Mouse (Mus musculus): ENCODE measurements around the gene Atp2a1. TPM values are rescaled to one million over a fixed set of nuclear protein-coding genes. Genes with fewer than 3 reads are reported as not detected.

The Atp2a1 gene
- polyA plus RNA-seq, 1 experiment from 2014 or later: 1.3 TPM

GRCm38 (mm10) chr7:126501684-126502022 is 38.7 kb upstream of the Atp2a1 start:
- Histone ChIP-seq H3K4me3 (ENCODE audit: control insufficient read depth in 1 of 2, insufficient read depth in 1 of 2, low read depth in 1 of 2, low read length in 2 of 2) (peak overlapping the region; percentile 76 to 100), H3K4me2 (ENCODE audit: low read length) (peak overlapping the region; percentile 68), H3K4me1 (ENCODE audit: control insufficient read depth in 2 of 2, insufficient read depth in 2 of 2, low read length in 2 of 2) (peaks cover 2 to 14% of the 10 kb centered on the region in 2 experiments; a peak in 2 of 4 replicates), H3K27ac (replicated peaks in 1 of 2; ENCODE audit: control insufficient read depth in 1 of 2, insufficient read depth in 1 of 2, low read depth in 2 of 2, low read length in 2 of 2) (peak overlapping the region; percentile 91 to 100), H3K36me3 (ENCODE audit: control insufficient read depth, insufficient read depth, low read length) (peaks cover 46% of the 10 kb centered on the region), H3K27me3 (ENCODE audit: control insufficient read depth, insufficient read depth, low read length) (no peaks in the 10 kb centered on the region), H3K9ac (ENCODE audit: low read length) (peak overlapping the region; percentile 100), H3K9me3 (ENCODE audit: control insufficient read depth, low read length) (no peaks in the 10 kb centered on the region)
- ATAC-seq (ENCODE audit: insufficient number of reproducible peaks, insufficient read depth, low FRiP score, low read depth): no peak
- 3% methylated on average over 9 of the region's 9 CpGs for WGBS

- peaks cover 2 to 14% of the 10 kb centered on the region in 2 experiments; a peak in 2 of 4 replicates for H3K4me1 ChIP-seq (ENCODE audit: control insufficient read depth in 2 of 2, insufficient read depth in 2 of 2, low read length in 2 of 2)
- H3K27me3 ChIP-seq (ENCODE audit: control insufficient read depth, insufficient read depth, low read length): no peaks in the 10 kb centered on the region
- no peak overlapping the region for H3K4me3 ChIP-seq (ENCODE audit: control insufficient read depth in 1 of 2, insufficient read depth in 1 of 2, low read depth in 1 of 2, low read length in 2 of 2)
- ATAC-seq (ENCODE audit: insufficient number of reproducible peaks, insufficient read depth, low FRiP score, low read depth): no peak
- no peak overlapping the region for H3K9ac ChIP-seq (ENCODE audit: low read length)
- no peak overlapping the region for H3K4me2 ChIP-seq (ENCODE audit: low read length)
- H3K9me3 ChIP-seq (ENCODE audit: control insufficient read depth, low read length): no peaks in the 10 kb centered on the region
- H3K27ac ChIP-seq (replicated peaks in 1 of 2; ENCODE audit: control insufficient read depth in 1 of 2, insufficient read depth in 1 of 2, low read depth in 2 of 2, low read length in 2 of 2): no peak overlapping the region
- WGBS: 89% methylated on average over 7 of the region's 7 CpGs
- H3K36me3 ChIP-seq (ENCODE audit: control insufficient read depth, insufficient read depth, low read length): peaks cover 69% of the 10 kb centered on the region
Observed at GRCm38 (mm10) chr7:126499416-126499815, 36.5 kb upstream of the Atp2a1 start.

GRCm38 (mm10) chr7:126497966-126498365 is 35.1 kb upstream of the Atp2a1 start:
- H3K27me3 ChIP-seq (ENCODE audit: control insufficient read depth, insufficient read depth, low read length): no peaks in the 10 kb centered on the region
- no peak overlapping the region for H3K4me3 ChIP-seq (ENCODE audit: control insufficient read depth in 1 of 2, insufficient read depth in 1 of 2, low read depth in 1 of 2, low read length in 2 of 2)
- H3K27ac ChIP-seq (replicated peaks in 1 of 2; ENCODE audit: control insufficient read depth in 1 of 2, insufficient read depth in 1 of 2, low read depth in 2 of 2, low read length in 2 of 2): no peak overlapping the region
- ATAC-seq (ENCODE audit: insufficient number of reproducible peaks, insufficient read depth, low FRiP score, low read depth): no peak
- peaks cover 83% of the 10 kb centered on the region for H3K36me3 ChIP-seq (ENCODE audit: control insufficient read depth, insufficient read depth, low read length)
- H3K4me2 ChIP-seq (ENCODE audit: low read length): no peak overlapping the region
- peaks cover 2 to 7% of the 10 kb centered on the region in 2 experiments; a peak in 1 of 4 replicates for H3K4me1 ChIP-seq (ENCODE audit: control insufficient read depth in 2 of 2, insufficient read depth in 2 of 2, low read length in 2 of 2)
- 92% methylated on average over 12 of the region's 12 CpGs for WGBS
- no peaks in the 10 kb centered on the region for H3K9me3 ChIP-seq (ENCODE audit: control insufficient read depth, low read length)
- no peak overlapping the region for H3K9ac ChIP-seq (ENCODE audit: low read length)

- no peaks in the 10 kb centered on the region for H3K9me3 ChIP-seq (ENCODE audit: control insufficient read depth, low read length)
- no peak for ATAC-seq (ENCODE audit: insufficient number of reproducible peaks, insufficient read depth, low FRiP score, low read depth)
- WGBS: 94% methylated on average over 5 of the region's 5 CpGs
- H3K27ac ChIP-seq (replicated peaks in 1 of 2; ENCODE audit: control insufficient read depth in 1 of 2, insufficient read depth in 1 of 2, low read depth in 2 of 2, low read length in 2 of 2): no peak overlapping the region
- H3K9ac ChIP-seq (ENCODE audit: low read length): no peak overlapping the region
- H3K36me3 ChIP-seq (ENCODE audit: control insufficient read depth, insufficient read depth, low read length): peaks cover 98% of the 10 kb centered on the region
- H3K4me3 ChIP-seq (ENCODE audit: control insufficient read depth in 1 of 2, insufficient read depth in 1 of 2, low read depth in 1 of 2, low read length in 2 of 2): no peak overlapping the region
- H3K4me2 ChIP-seq (ENCODE audit: low read length): no peak overlapping the region
- no peaks in the 10 kb centered on the region for H3K27me3 ChIP-seq (ENCODE audit: control insufficient read depth, insufficient read depth, low read length)
- H3K4me1 ChIP-seq (ENCODE audit: control insufficient read depth in 2 of 2, insufficient read depth in 2 of 2, low read length in 2 of 2): peaks cover 2 to 7% of the 10 kb centered on the region in 2 experiments; a peak in 1 of 4 replicates
Observed at GRCm38 (mm10) chr7:126496475-126496874, 33.6 kb upstream of the Atp2a1 start.

- no peak for ATAC-seq (ENCODE audit: insufficient number of reproducible peaks, insufficient read depth, low FRiP score, low read depth)
- Histone ChIP-seq H3K9ac (ENCODE audit: low read length) (no peak overlapping the region), H3K36me3 (ENCODE audit: control insufficient read depth, insufficient read depth, low read length) (peaks cover 99% of the 10 kb centered on the region), H3K4me3 (ENCODE audit: control insufficient read depth in 1 of 2, insufficient read depth in 1 of 2, low read depth in 1 of 2, low read length in 2 of 2) (no peak overlapping the region), H3K4me1 (ENCODE audit: control insufficient read depth in 2 of 2, insufficient read depth in 2 of 2, low read length in 2 of 2) (no peaks in the 10 kb centered on the region), H3K9me3 (ENCODE audit: control insufficient read depth, low read length) (no peaks in the 10 kb centered on the region), H3K27me3 (ENCODE audit: control insufficient read depth, insufficient read depth, low read length) (no peaks in the 10 kb centered on the region), H3K27ac (replicated peaks in 1 of 2; ENCODE audit: control insufficient read depth in 1 of 2, insufficient read depth in 1 of 2, low read depth in 2 of 2, low read length in 2 of 2) (no peak overlapping the region), H3K4me2 (ENCODE audit: low read length) (no peak overlapping the region)
- WGBS: 87% methylated on average over 6 of the region's 6 CpGs
Observed at GRCm38 (mm10) chr7:126494120-126494519, 31.2 kb upstream of the Atp2a1 start.

- H3K4me3 ChIP-seq (ENCODE audit: control insufficient read depth in 1 of 2, insufficient read depth in 1 of 2, low read depth in 1 of 2, low read length in 2 of 2): no peak overlapping the region
- no peaks in the 10 kb centered on the region for H3K9me3 ChIP-seq (ENCODE audit: control insufficient read depth, low read length)
- no peak overlapping the region for H3K9ac ChIP-seq (ENCODE audit: low read length)
- no peak overlapping the region for H3K4me2 ChIP-seq (ENCODE audit: low read length)
- no peaks in the 10 kb centered on the region for H3K27me3 ChIP-seq (ENCODE audit: control insufficient read depth, insufficient read depth, low read length)
- peaks cover 84% of the 10 kb centered on the region for H3K36me3 ChIP-seq (ENCODE audit: control insufficient read depth, insufficient read depth, low read length)
- no peak overlapping the region for H3K27ac ChIP-seq (replicated peaks in 1 of 2; ENCODE audit: control insufficient read depth in 1 of 2, insufficient read depth in 1 of 2, low read depth in 2 of 2, low read length in 2 of 2)
- ATAC-seq (ENCODE audit: insufficient number of reproducible peaks, insufficient read depth, low FRiP score, low read depth): no peak
- WGBS: 52% methylated on average over 11 of the region's 11 CpGs
- H3K4me1 ChIP-seq (ENCODE audit: control insufficient read depth in 2 of 2, insufficient read depth in 2 of 2, low read length in 2 of 2): peaks cover 0 to 3% of the 10 kb centered on the region in 2 experiments; a peak in 2 of 4 replicates
Observed at GRCm38 (mm10) chr7:126491973-126492372, 29.1 kb upstream of the Atp2a1 start.

GRCm38 (mm10) chr7:126491005-126491404 is 28.1 kb upstream of the Atp2a1 start:
- WGBS: 73% methylated on average over 1 of the region's 1 CpGs
- peaks cover 75% of the 10 kb centered on the region for H3K36me3 ChIP-seq (ENCODE audit: control insufficient read depth, insufficient read depth, low read length)

More at GRCm38 (mm10) chr7:126491005-126491404, 28.1 kb upstream of the Atp2a1 start:
- H3K4me3 ChIP-seq (ENCODE audit: control insufficient read depth in 1 of 2, insufficient read depth in 1 of 2, low read depth in 1 of 2, low read length in 2 of 2): no peak overlapping the region
- no peak overlapping the region for H3K9ac ChIP-seq (ENCODE audit: low read length)
- H3K27me3 ChIP-seq (ENCODE audit: control insufficient read depth, insufficient read depth, low read length): no peaks in the 10 kb centered on the region
- H3K27ac ChIP-seq (replicated peaks in 1 of 2; ENCODE audit: control insufficient read depth in 1 of 2, insufficient read depth in 1 of 2, low read depth in 2 of 2, low read length in 2 of 2): no peak overlapping the region
- no peak for ATAC-seq (ENCODE audit: insufficient number of reproducible peaks, insufficient read depth, low FRiP score, low read depth)
- no peak overlapping the region for H3K4me2 ChIP-seq (ENCODE audit: low read length)
- peaks cover 0 to 3% of the 10 kb centered on the region in 2 experiments; a peak in 2 of 4 replicates for H3K4me1 ChIP-seq (ENCODE audit: control insufficient read depth in 2 of 2, insufficient read depth in 2 of 2, low read length in 2 of 2)
- H3K9me3 ChIP-seq (ENCODE audit: control insufficient read depth, low read length): no peaks in the 10 kb centered on the region
